Mouse (Mus musculus) bone marrow, adult 2 months (tissue): ENCODE results near the gene Clip1.

Source experiments
- CTCF ChIP-seq: fragments of 200-500 bp; IDR thresholded peaks from 2 replicates; pipeline ENCODE4 v1.5.1; 2011; ENCODE audit warnings: low read length, control low read depth; ENCODE audit not compliant: control insufficient read depth, insufficient read depth
- POLR2A ChIP-seq: fragments of 200-500 bp; IDR thresholded peaks from 2 replicates; pipeline ENCODE4 v1.6.1; 2011; ENCODE audit warnings: low read depth, mild to moderate bottlenecking, control low read depth, low read length, borderline replicate concordance; ENCODE audit not compliant: control insufficient read depth

- TF ChIP-seq CTCF: no peak
- no peak for TF ChIP-seq POLR2A
Measured at GRCm38 (mm10) chr5:123694468-123694867, 10.1 kb upstream of the Clip1 start.
